Mouse (Mus musculus) monocyte, adult 5-6 weeks (primary cell): Measurements from ENCODE around the gene Abcb7. TPM values are rescaled to one million over a fixed set of nuclear protein-coding genes. Genes with fewer than 3 reads are reported as not detected.

ENCODE experiments used
- total RNA-seq: library from RNA; stranded (forward); fragments of 200-1000, 200-491, 200-594 nt; gene quantifications from 3 replicates; pipeline ENCODE4 v1.2.3, GENCODE M21; 2017

Gene Abcb7
- total RNA-seq, 1 experiment from 2014 or later = 65.7 TPM

Other genes starting within 250 kb of the Abcb7 start
- 0.19 TPM in 1 of 3 replicates, not detected in the others for gene Nexmif, start 212.7 kb downstream of the Abcb7 start, total RNA-seq
- gene Uprt, start 69.0 kb upstream of the Abcb7 start, total RNA-seq = 6.0 to 11.7 TPM (median 6.3 TPM) in 3 replicates